Mouse (Mus musculus): ENCODE measurements around the gene Fbxo24. TPM values are rescaled to one million over a fixed set of nuclear protein-coding genes. Genes with fewer than 3 reads are reported as not detected.

Fbxo24 gene
- polyA plus RNA-seq, 1 experiment from 2014 or later: 0.09 TPM

GRCm38 (mm10) chr5:137590507-137590906 lies 38.3 kb downstream of the Fbxo24 start:
- Histone ChIP-seq H3K36me3 (ENCODE audit: control insufficient read depth, insufficient read depth, low read length) (no peaks in the 10 kb centered on the region), H3K27me3 (ENCODE audit: control insufficient read depth, insufficient read depth, low read length) (no peaks in the 10 kb centered on the region), H3K9me3 (ENCODE audit: control insufficient read depth, low read length) (no peaks in the 10 kb centered on the region), H3K4me2 (ENCODE audit: low read length) (no peak overlapping the region), H3K27ac (replicated peaks; ENCODE audit: low read depth, low read length) (no peak overlapping the region), H3K4me1 (ENCODE audit: control insufficient read depth, insufficient read depth, low read length) (no peaks in the 10 kb centered on the region), H3K4me3 (replicated peaks; ENCODE audit: low read depth, low read length) (no peak overlapping the region), H3K9ac (replicated peaks; ENCODE audit: low read length) (no peak overlapping the region)
- WGBS: 85% methylated on average over 5 of the region's 5 CpGs
- DNase-seq (no peak), ATAC-seq (ENCODE audit: low FRiP score, low TSS enrichment) (no peak)

GRCm38 (mm10) chr5:137584976-137585375 lies 43.8 kb downstream of the Fbxo24 start:
- DNase-seq: peak; percentile 77
- Histone ChIP-seq H3K27me3 (ENCODE audit: control insufficient read depth, insufficient read depth, low read length) (no peaks in the 10 kb centered on the region; the same call in 1 of the 2 replicates), H3K9ac (replicated peaks; ENCODE audit: low read length) (no peak overlapping the region), H3K4me1 (ENCODE audit: control insufficient read depth, insufficient read depth, low read length) (0 out of 2 replicates have a peak, but pooled peaks cover 12% of the 10 kb centered on the region), H3K4me3 (replicated peaks; ENCODE audit: low read depth, low read length) (no peak overlapping the region), H3K9me3 (ENCODE audit: control insufficient read depth, low read length) (no peaks in the 10 kb centered on the region), H3K4me2 (ENCODE audit: low read length) (no peak overlapping the region), H3K36me3 (ENCODE audit: control insufficient read depth, insufficient read depth, low read length) (no peaks in the 10 kb centered on the region), H3K27ac (replicated peaks; ENCODE audit: low read depth, low read length) (no peak overlapping the region)
- ATAC-seq (ENCODE audit: low FRiP score, low TSS enrichment): no peak
- WGBS: 33% methylated on average over 8 of the region's 8 CpGs

GRCm38 (mm10) chr5:137583670-137584169 lies 45.1 kb downstream of the Fbxo24 start:
- Histone ChIP-seq H3K9me3 (ENCODE audit: control insufficient read depth, low read length) (no peaks in the 10 kb centered on the region), H3K9ac (replicated peaks; ENCODE audit: low read length) (peak overlapping the region; percentile 55), H3K27me3 (ENCODE audit: control insufficient read depth, insufficient read depth, low read length) (no peaks in the 10 kb centered on the region; the same call in 1 of the 2 replicates), H3K4me2 (ENCODE audit: low read length) (peak overlapping the region; percentile 57), H3K36me3 (ENCODE audit: control insufficient read depth, insufficient read depth, low read length) (no peaks in the 10 kb centered on the region), H3K27ac (replicated peaks; ENCODE audit: low read depth, low read length) (peak overlapping the region; percentile 85), H3K4me1 (ENCODE audit: control insufficient read depth, insufficient read depth, low read length) (0 out of 2 replicates have a peak, but pooled peaks cover 12% of the 10 kb centered on the region), H3K4me3 (replicated peaks; ENCODE audit: low read depth, low read length) (peak overlapping the region; percentile 33)
- peak; percentile 88 for DNase-seq
- peak; percentile 70 for ATAC-seq (ENCODE audit: low FRiP score, low TSS enrichment)
- 15% methylated on average over 27 of the region's 27 CpGs for WGBS

GRCm38 (mm10) chr5:137582702-137583101 lies 46.1 kb downstream of the Fbxo24 start:
- H3K27ac ChIP-seq (replicated peaks; ENCODE audit: low read depth, low read length): no peak overlapping the region
- no peaks in the 10 kb centered on the region; the same call in 1 of the 2 replicates for H3K27me3 ChIP-seq (ENCODE audit: control insufficient read depth, insufficient read depth, low read length)
- no peaks in the 10 kb centered on the region for H3K36me3 ChIP-seq (ENCODE audit: control insufficient read depth, insufficient read depth, low read length)
- ATAC-seq (ENCODE audit: low FRiP score, low TSS enrichment): no peak
- DNase-seq: no peak
- peak overlapping the region; percentile 33; the same call in 1 of the 2 replicates for H3K4me3 ChIP-seq (replicated peaks; ENCODE audit: low read depth, low read length)
- WGBS: 40% methylated on average over 8 of the region's 8 CpGs
- H3K4me2 ChIP-seq (ENCODE audit: low read length): peak overlapping the region; percentile 57
- H3K9me3 ChIP-seq (ENCODE audit: control insufficient read depth, low read length): no peaks in the 10 kb centered on the region
- peak overlapping the region; percentile 55 for H3K9ac ChIP-seq (replicated peaks; ENCODE audit: low read length)
- H3K4me1 ChIP-seq (ENCODE audit: control insufficient read depth, insufficient read depth, low read length): 0 out of 2 replicates have a peak, but pooled peaks cover 12% of the 10 kb centered on the region

GRCm38 (mm10) chr5:137580246-137580645 lies 48.6 kb downstream of the Fbxo24 start:
- H3K9me3 ChIP-seq (ENCODE audit: control insufficient read depth, low read length): no peaks in the 10 kb centered on the region
- 82% methylated on average over 6 of the region's 6 CpGs for WGBS
- H3K4me1 ChIP-seq (ENCODE audit: control insufficient read depth, insufficient read depth, low read length): 0 out of 2 replicates have a peak, but pooled peaks cover 12% of the 10 kb centered on the region
- no peaks in the 10 kb centered on the region for H3K36me3 ChIP-seq (ENCODE audit: control insufficient read depth, insufficient read depth, low read length)
- H3K27me3 ChIP-seq (ENCODE audit: control insufficient read depth, insufficient read depth, low read length): no peaks in the 10 kb centered on the region; the same call in 1 of the 2 replicates
- no peak overlapping the region for H3K9ac ChIP-seq (replicated peaks; ENCODE audit: low read length)
- no peak overlapping the region for H3K4me3 ChIP-seq (replicated peaks; ENCODE audit: low read depth, low read length)
- no peak for DNase-seq
- no peak for ATAC-seq (ENCODE audit: low FRiP score, low TSS enrichment)
- H3K27ac ChIP-seq (replicated peaks; ENCODE audit: low read depth, low read length): no peak overlapping the region
- H3K4me2 ChIP-seq (ENCODE audit: low read length): no peak overlapping the region

- H3K4me3 ChIP-seq (replicated peaks; ENCODE audit: low read depth, low read length): peak overlapping the region; percentile 19
- H3K27ac ChIP-seq (replicated peaks; ENCODE audit: low read depth, low read length): no peak overlapping the region
- no peaks in the 10 kb centered on the region for H3K36me3 ChIP-seq (ENCODE audit: control insufficient read depth, insufficient read depth, low read length)
- H3K4me1 ChIP-seq (ENCODE audit: control insufficient read depth, insufficient read depth, low read length): 0 out of 2 replicates have a peak, but pooled peaks cover 3% of the 10 kb centered on the region
- no peaks in the 10 kb centered on the region for H3K27me3 ChIP-seq (ENCODE audit: control insufficient read depth, insufficient read depth, low read length)
- ATAC-seq (ENCODE audit: low FRiP score, low TSS enrichment) (no peak; the same call in 1 of the 2 replicates), DNase-seq (peak; percentile 60)
- WGBS: 6% methylated on average over 27 of the region's 27 CpGs
- H3K9ac ChIP-seq (replicated peaks; ENCODE audit: low read length): peak overlapping the region; percentile 36; the same call in 1 of the 2 replicates
- H3K9me3 ChIP-seq (ENCODE audit: control insufficient read depth, low read length): no peaks in the 10 kb centered on the region
- H3K4me2 ChIP-seq (ENCODE audit: low read length): peak overlapping the region; percentile 49
These were observed 54.3 kb downstream of the Fbxo24 start for GRCm38 (mm10) chr5:137574470-137574901.

GRCm38 (mm10) chr5:137570691-137571586 lies 57.9 kb downstream of the Fbxo24 start:
- ATAC-seq (ENCODE audit: low FRiP score, low TSS enrichment) (no peak), DNase-seq (no peak)
- WGBS: 85% methylated on average over 17 of the region's 17 CpGs
- Histone ChIP-seq H3K4me3 (replicated peaks; ENCODE audit: low read depth, low read length) (no peak overlapping the region), H3K9ac (replicated peaks; ENCODE audit: low read length) (no peak overlapping the region), H3K27me3 (ENCODE audit: control insufficient read depth, insufficient read depth, low read length) (no peaks in the 10 kb centered on the region), H3K4me2 (ENCODE audit: low read length) (no peak overlapping the region), H3K27ac (replicated peaks; ENCODE audit: low read depth, low read length) (no peak overlapping the region), H3K4me1 (ENCODE audit: control insufficient read depth, insufficient read depth, low read length) (0 out of 2 replicates have a peak, but pooled peaks cover 3% of the 10 kb centered on the region), H3K36me3 (ENCODE audit: control insufficient read depth, insufficient read depth, low read length) (peaks cover 13% of the 10 kb centered on the region), H3K9me3 (ENCODE audit: control insufficient read depth, low read length) (no peaks in the 10 kb centered on the region)

GRCm38 (mm10) chr5:137570181-137570580 lies 58.6 kb downstream of the Fbxo24 start:
- DNase-seq (no peak), ATAC-seq (ENCODE audit: low FRiP score, low TSS enrichment) (no peak)
- H3K4me3 ChIP-seq (replicated peaks; ENCODE audit: low read depth, low read length): no peak overlapping the region
- 0 out of 2 replicates have a peak, but pooled peaks cover 3% of the 10 kb centered on the region for H3K4me1 ChIP-seq (ENCODE audit: control insufficient read depth, insufficient read depth, low read length)
- H3K4me2 ChIP-seq (ENCODE audit: low read length): no peak overlapping the region
- H3K27me3 ChIP-seq (ENCODE audit: control insufficient read depth, insufficient read depth, low read length): no peaks in the 10 kb centered on the region
- no peak overlapping the region for H3K27ac ChIP-seq (replicated peaks; ENCODE audit: low read depth, low read length)
- peaks cover 18% of the 10 kb centered on the region for H3K36me3 ChIP-seq (ENCODE audit: control insufficient read depth, insufficient read depth, low read length)
- WGBS: 54% methylated on average over 7 of the region's 7 CpGs
- H3K9me3 ChIP-seq (ENCODE audit: control insufficient read depth, low read length): no peaks in the 10 kb centered on the region
- H3K9ac ChIP-seq (replicated peaks; ENCODE audit: low read length): no peak overlapping the region

Measured in midbrain, embryonic 14.5 days (tissue).